Mouse (Mus musculus) heart, embryonic 14.5 days (tissue): Measurements from ENCODE around the gene Wbp2nl. TPM values are rescaled to one million over a fixed set of nuclear protein-coding genes. Genes with fewer than 3 reads are reported as not detected.
"Not testable (repeated sequence)": the region's sequence is repeated elsewhere in the genome, so short reads cannot be mapped to it uniquely, and the experiment has no call there.

Experiments
- ATAC-seq: fragments of 200-750 bp; cut with Nextera tagmentation; 2 replicates; pipeline ENCODE4 v1.8.0; 2017; ENCODE audit warnings: low read depth, moderate TSS enrichment; ENCODE audit not compliant: insufficient number of reproducible peaks, insufficient read depth, low FRiP score
- H3K27ac ChIP-seq, 2 experiments: fragments of 200-500 bp in 1 of 2; fragments of 300-500 bp in 1 of 2; sonication (generic) in 1 of 2; replicated peaks in 1 of 2; 2 replicates each; pipeline ENCODE4 v1.5.1; 2012 to 2014; ENCODE audit warnings: low read depth in 2 of 2, low read length in 2 of 2, control low read depth in 1 of 2, mild to moderate bottlenecking in 1 of 2, mixed read lengths in 1 of 2; ENCODE audit not compliant: control insufficient read depth in 1 of 2, insufficient read depth in 1 of 2
- H3K27me3 ChIP-seq: fragments of 300-500 bp; sonication (generic); 2 replicates; pipeline ENCODE4 v1.6.1; 2014; ENCODE audit warnings: mild to moderate bottlenecking, low read length, control low read depth; ENCODE audit not compliant: control insufficient read depth, insufficient read depth
- H3K36me3 ChIP-seq: fragments of 300-500 bp; sonication (generic); 2 replicates; pipeline ENCODE4 v1.6.1; 2014; ENCODE audit warnings: mild to moderate bottlenecking, control low read depth, low read length, mixed read lengths; ENCODE audit not compliant: control insufficient read depth, insufficient read depth
- H3K4me1 ChIP-seq, 2 experiments: fragments of 200-500 bp in 1 of 2; fragments of 300-500 bp in 1 of 2; sonication (generic) in 1 of 2; 2 replicates each; pipeline ENCODE4 v1.6.1; 2012 to 2014; ENCODE audit warnings: low read length in 2 of 2, control low read depth in 1 of 2, mixed read lengths in 1 of 2; ENCODE audit not compliant: control insufficient read depth in 2 of 2, insufficient read depth in 2 of 2
- H3K4me2 ChIP-seq: fragments of 300-500 bp; sonication (generic); 2 replicates; pipeline ENCODE4 v1.6.1; 2014; ENCODE audit warnings: mild to moderate bottlenecking, low read length
- H3K4me3 ChIP-seq, 2 experiments: fragments of 200-500 bp in 1 of 2; fragments of 300-500 bp in 1 of 2; sonication (generic) in 1 of 2; 2 replicates each; pipeline ENCODE4 v1.5.1; 2012 to 2014; ENCODE audit warnings: low read length in 2 of 2, mild to moderate bottlenecking in 2 of 2, control low read depth in 1 of 2, low read depth in 1 of 2, moderate library complexity in 1 of 2; ENCODE audit not compliant: control insufficient read depth in 1 of 2, insufficient read depth in 1 of 2
- H3K9ac ChIP-seq: fragments of 300-500 bp; sonication (generic); 2 replicates; pipeline ENCODE4 v1.6.1; 2014; ENCODE audit warnings: mild to moderate bottlenecking, low read length
- H3K9me3 ChIP-seq: fragments of 300-500 bp; sonication (generic); 2 replicates; pipeline ENCODE4 v1.6.1; 2016; ENCODE audit warnings: low read length, control low read depth; ENCODE audit not compliant: control insufficient read depth
- WGBS: fragments of 180-500 bp; shearing (Covaris S2); extraction: QIAGEN DNeasy Blood & Tissue Kit; methylation state at CpG from one replicate; pipeline ENCODE4 v1.1.7; 2014; 5-methylcytosine and 5-hydroxymethylcytosine counted together
- polyA plus RNA-seq: library from polyadenylated mRNA; unstranded; fragments of >200 nt; fragmentation: Nextera tagmentation; extraction: Ambion mirVana; gene quantifications from 2 replicates; pipeline ENCODE4 v1.2.1, GENCODE M21; 2014

The Wbp2nl gene
- polyA plus RNA-seq, 1 experiment from 2014 or later, result not detected

- Histone ChIP-seq H3K36me3 (no peaks in the 10 kb centered on the region), H3K9ac (peak overlapping the region; percentile 41; the same call in 1 of the 2 replicates), H3K27me3 (no peaks in the 10 kb centered on the region), H3K4me3 (no peak overlapping the region), H3K4me2 (peak overlapping the region; percentile 39), H3K9me3 (no peaks in the 10 kb centered on the region), H3K27ac (peak overlapping the region; percentile 20 to 71), H3K4me1 (peaks cover 18 to 21% of the 10 kb centered on the region in 2 experiments)
- 45% methylated on average over 22 of the region's 22 CpGs for WGBS
- no peak for ATAC-seq
These were observed 59.9 kb downstream of the Wbp2nl start for GRCm38 (mm10) chr15:82358431-82359260.

- Histone ChIP-seq H3K9ac (no peak overlapping the region), H3K4me1 (peaks cover 14 to 17% of the 10 kb centered on the region in 2 experiments), H3K27ac (peak overlapping the region; percentile 39 to 47), H3K9me3 (no peaks in the 10 kb centered on the region), H3K36me3 (no peaks in the 10 kb centered on the region), H3K27me3 (no peaks in the 10 kb centered on the region), H3K4me2 (no peak overlapping the region), H3K4me3 (no peak overlapping the region)
- 65% methylated on average over 11 of the region's 11 CpGs for WGBS
- peak; percentile 75 for ATAC-seq
These were observed 62.8 kb downstream of the Wbp2nl start for GRCm38 (mm10) chr15:82361459-82362018.

- no peak for ATAC-seq
- Histone ChIP-seq H3K9ac (no peak overlapping the region), H3K36me3 (no peaks in the 10 kb centered on the region), H3K4me3 (no peak overlapping the region), H3K9me3 (no peaks in the 10 kb centered on the region), H3K27me3 (no peaks in the 10 kb centered on the region), H3K4me1 (peaks cover 14 to 17% of the 10 kb centered on the region in 2 experiments), H3K4me2 (no peak overlapping the region), H3K27ac (peak overlapping the region in 1 of 2 experiments; percentile 33; a peak in 1 of 4 replicates)
- 66% methylated on average over 3 of the region's 4 CpGs for WGBS
These were observed 63.5 kb downstream of the Wbp2nl start for GRCm38 (mm10) chr15:82362234-82362633.

GRCm38 (mm10) chr15:82363801-82364200 is 65.0 kb downstream of the Wbp2nl start:
- H3K9me3 ChIP-seq, ATAC-seq, H3K27ac ChIP-seq, H3K4me2 ChIP-seq, H3K27me3 ChIP-seq, H3K36me3 ChIP-seq, H3K4me3 ChIP-seq, H3K9ac ChIP-seq: not testable (repeated sequence)
- WGBS, result 38% methylated on average over 7 of the region's 12 CpGs
- H3K4me1 ChIP-seq, result peaks cover 9 to 14% of the 10 kb centered on the region in 2 experiments

Other genes starting within 250 kb of the Wbp2nl start
- gene 4930407I10Rik, start 239.8 kb upstream of the Wbp2nl start, polyA plus RNA-seq, result not detected in 2 replicates
- not detected in 2 replicates for gene Mei1, start 229.0 kb upstream of the Wbp2nl start, polyA plus RNA-seq
- 7.1 and 8.5 TPM in 2 replicates for gene Ccdc134, start 171.0 kb upstream of the Wbp2nl start, polyA plus RNA-seq
- 59.8 and 62.1 TPM in 2 replicates for gene Srebf2, start 151.8 kb upstream of the Wbp2nl start, polyA plus RNA-seq
- gene Shisa8, start 86.1 kb upstream of the Wbp2nl start, polyA plus RNA-seq, result 0.22 and 0.42 TPM in 2 replicates
- 0.11 and 0.16 TPM in 2 replicates for gene Tnfrsf13c, start 74.6 kb upstream of the Wbp2nl start, polyA plus RNA-seq
- gene Cenpm, start 54.2 kb upstream of the Wbp2nl start, polyA plus RNA-seq, result 67.7 and 73.0 TPM in 2 replicates
- gene 1500009C09Rik, start 46.6 kb upstream of the Wbp2nl start, polyA plus RNA-seq, result not detected in 2 replicates
- gene Sept3, start 24.1 kb upstream of the Wbp2nl start, polyA plus RNA-seq, result 4.7 and 4.9 TPM in 2 replicates
- gene Naga, start 40.0 kb downstream of the Wbp2nl start, polyA plus RNA-seq, result 47.4 and 48.7 TPM in 2 replicates
- gene Pheta2, start 40.0 kb downstream of the Wbp2nl start, polyA plus RNA-seq, result 7.3 and 7.5 TPM in 2 replicates
- 365 and 384 TPM in 2 replicates for gene Smdt1, start 40.0 kb downstream of the Wbp2nl start, polyA plus RNA-seq
- gene Ndufa6, start 55.4 kb downstream of the Wbp2nl start, polyA plus RNA-seq, result 667 and 735 TPM in 2 replicates
- gene Cyp2d22, start 81.3 kb downstream of the Wbp2nl start, polyA plus RNA-seq, result 8.6 and 9.2 TPM in 2 replicates
- not detected in 2 replicates for gene Cyp2d11, start 95.1 kb downstream of the Wbp2nl start, polyA plus RNA-seq
- not detected in 2 replicates for gene Cyp2d10, start 108.2 kb downstream of the Wbp2nl start, polyA plus RNA-seq
- gene Cyp2d9, start 134.5 kb downstream of the Wbp2nl start, polyA plus RNA-seq, result not detected in 2 replicates